25 mouse cellular contexts compared by ENCODE assay signal in genomic region chr1:38003046-38003445, GRCm38 (mm10). TPM values are rescaled to one million over a fixed set of nuclear protein-coding genes. Genes with fewer than 3 reads are reported as not detected.
"Had no signal": no experiment of that assay in that cellular context is flagged by ENCODE, and none has a peak within 500 bp of the region (broad histone marks: within the 10 kb centered on the region; RNA-seq: fewer than 3 reads in every experiment).

No protein-coding gene starts in this region.

- H3K4me3 ChIP-seq: lung, embryonic 15.5 days; megakaryocyte, embryonic 14.5 days; midbrain, embryonic 13.5 days; midbrain, embryonic 15.5 days; neural tube, embryonic 12.5 days; stomach, embryonic 15.5 days had no signal

- H3K36me3 ChIP-seq: lung, embryonic 15.5 days; midbrain, embryonic 13.5 days; midbrain, embryonic 15.5 days; neural tube, embryonic 12.5 days; stomach, embryonic 15.5 days had no signal

- H3K9me3 ChIP-seq: lung, embryonic 15.5 days; megakaryocyte, embryonic 14.5 days; midbrain, embryonic 13.5 days; midbrain, embryonic 15.5 days; neural tube, embryonic 12.5 days; stomach, embryonic 15.5 days had no signal

- DNase-seq: lung, adult 2 months; lung, postnatal 14 days; lung, postnatal 36 days; right cerebral cortex, postnatal 14 days; thymus, adult 2 months; thymus, postnatal 25 days; thymus, postnatal 4 days had no signal

- H3K27me3 ChIP-seq: lung, embryonic 15.5 days; megakaryocyte, embryonic 14.5 days; midbrain, embryonic 13.5 days; midbrain, embryonic 15.5 days; neural tube, embryonic 12.5 days; stomach, embryonic 15.5 days had no signal

- ATAC-seq: lung, postnatal 0 days; midbrain, embryonic 13.5 days; midbrain, embryonic 15.5 days had no signal

- H3K4me2 ChIP-seq: lung, embryonic 15.5 days; midbrain, embryonic 11.5 days; midbrain, embryonic 13.5 days; midbrain, embryonic 15.5 days; neural tube, embryonic 12.5 days; stomach, embryonic 15.5 days had no signal

- H3K27ac ChIP-seq: lung, embryonic 15.5 days; macrophage; midbrain, embryonic 13.5 days; midbrain, embryonic 15.5 days; neural tube, embryonic 12.5 days; stomach, embryonic 15.5 days; stomach, postnatal 0 days had no signal

- H3K9ac ChIP-seq: lung, embryonic 15.5 days; midbrain, embryonic 13.5 days; midbrain, embryonic 15.5 days; neural tube, embryonic 12.5 days; stomach, embryonic 15.5 days had no signal

RNA-seq across cellular contexts. Expression of gene Lyg1, which starts 45.5 kb away (rescaled TPM):
- total RNA-seq: megakaryocyte progenitor cell, adult 5-6 weeks; midbrain, postnatal 0 days; monocyte, adult 5-6 weeks; neutrophil, adult 5-6 weeks had no signal
- polyA plus RNA-seq: lung, embryonic 15.5 days; lung, postnatal 0 days; macrophage; midbrain, embryonic 11.5 days; midbrain, embryonic 13.5 days; midbrain, embryonic 15.5 days; midbrain, postnatal 0 days; neural tube, embryonic 12.5 days; neural tube, embryonic 14.5 days; spleen, adult 2 months; stomach, embryonic 15.5 days; testis, adult 2 months; thymus, adult 2 months; urinary bladder, adult 2 months had no signal
